Mouse (Mus musculus) heart, embryonic 12.5 days (tissue): ENCODE measurements around the gene Tnks2. TPM values are rescaled to one million over a fixed set of nuclear protein-coding genes. Genes with fewer than 3 reads are reported as not detected.
A peak's percentile ranks its signal among the peaks of the same experiment; 100 is the strongest.
"Not testable (repeated sequence)": the region's sequence is repeated elsewhere in the genome, so short reads cannot be mapped to it uniquely, and the experiment has no call there.

Experiments used
- ATAC-seq: fragments of 200-750 bp; cut with Nextera tagmentation; 2 replicates; pipeline ENCODE4 v1.8.0; 2017; ENCODE audit warnings: moderate TSS enrichment, moderate library complexity; ENCODE audit not compliant: insufficient number of reproducible peaks, low FRiP score
- H3K27ac ChIP-seq: fragments of 300-500 bp; sonication (generic); 2 replicates; pipeline ENCODE4 v1.5.1; 2016; ENCODE audit warnings: mild to moderate bottlenecking, moderate library complexity; ENCODE audit not compliant: poor library complexity, severe bottlenecking
- H3K27me3 ChIP-seq: fragments of 300-500 bp; sonication (generic); replicated peaks from 2 replicates; pipeline ENCODE4 v1.6.1; 2016; ENCODE audit warnings: mild to moderate bottlenecking, moderate library complexity
- H3K36me3 ChIP-seq: fragments of 300-500 bp; sonication (generic); 2 replicates; pipeline ENCODE4 v1.6.1; 2016; ENCODE audit warnings: mild to moderate bottlenecking, moderate library complexity
- H3K4me1 ChIP-seq: fragments of 300-500 bp; sonication (generic); replicated peaks from 2 replicates; pipeline ENCODE4 v1.6.1; 2016; ENCODE audit warnings: mild to moderate bottlenecking
- H3K4me2 ChIP-seq: fragments of 300-500 bp; sonication (generic); 2 replicates; pipeline ENCODE4 v1.6.1; 2016; ENCODE audit warnings: mild to moderate bottlenecking, moderate library complexity
- H3K4me3 ChIP-seq: fragments of 300-500 bp; sonication (generic); 2 replicates; pipeline ENCODE4 v1.5.1; 2016; ENCODE audit warnings: mild to moderate bottlenecking
- H3K9ac ChIP-seq: fragments of 300-500 bp; sonication (generic); 2 replicates; pipeline ENCODE4 v1.6.1; 2016; ENCODE audit warnings: mild to moderate bottlenecking, moderate library complexity
- H3K9me3 ChIP-seq: fragments of 300-500 bp; sonication (generic); replicated peaks from 2 replicates; pipeline ENCODE4 v1.6.1; 2016; ENCODE audit warnings: mild to moderate bottlenecking, moderate library complexity
- WGBS: fragments of 180-500 bp; shearing (Covaris S2); methylation state at CpG from one replicate; pipeline ENCODE4 v1.1.7; 2016; 5-methylcytosine and 5-hydroxymethylcytosine counted together
- polyA plus RNA-seq: library from polyadenylated mRNA; unstranded; fragments of >200 nt; fragmentation: Nextera tagmentation; extraction: Ambion mirVana; gene quantifications from 2 replicates; pipeline ENCODE4 v1.2.1, GENCODE M21; 2016

The Tnks2 gene
- polyA plus RNA-seq, 1 experiment from 2014 or later, result 81.3 TPM

DNA sequence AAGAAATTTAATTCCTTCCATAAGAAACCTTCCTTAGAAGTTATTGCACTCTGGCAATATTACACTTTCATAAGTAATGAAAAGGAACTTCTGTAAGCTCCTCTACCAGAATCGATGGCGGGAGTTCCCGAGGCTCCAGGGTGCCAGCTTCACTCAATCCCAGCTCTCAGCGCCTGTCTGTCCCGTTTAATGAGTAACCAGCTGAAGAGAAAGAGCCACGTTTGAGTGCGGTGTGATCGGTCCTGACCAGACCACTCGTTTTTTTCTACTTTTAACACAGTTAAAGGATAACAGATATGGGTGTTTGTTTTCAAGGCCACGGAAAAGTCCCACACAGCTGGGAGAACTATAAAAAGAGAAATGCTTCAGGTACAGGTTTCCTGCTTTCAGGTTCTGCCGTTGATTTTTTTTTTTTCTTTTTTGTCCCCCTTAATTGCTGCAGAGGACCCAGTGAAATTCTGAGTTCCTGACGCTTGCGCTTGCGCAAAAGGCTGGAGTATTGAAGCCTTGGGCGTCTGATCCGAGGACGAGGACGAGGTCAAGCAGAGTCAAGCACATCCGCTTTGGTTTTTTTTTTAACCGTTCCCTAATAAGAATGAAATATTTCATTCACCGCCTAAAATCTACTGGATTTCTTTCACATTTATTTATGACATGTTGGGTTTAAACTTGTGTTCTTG lies 25.5 kb upstream of the Tnks2 start:
- 0 out of 2 replicates have a peak, but pooled peaks cover 3% of the 10 kb centered on the region for H3K4me1 ChIP-seq
- ATAC-seq, result no peak
- H3K4me2 ChIP-seq, result 0 out of 2 replicates have a peak overlapping the region, but pooled peaks have one; percentile 7
- no peak overlapping the region for H3K9ac ChIP-seq
- WGBS, result 57% methylated on average over 21 of the region's 21 CpGs
- H3K4me3 ChIP-seq, result no peak overlapping the region
- H3K36me3 ChIP-seq, result no peaks in the 10 kb centered on the region
- no peaks in the 10 kb centered on the region for H3K27me3 ChIP-seq
- no peak overlapping the region for H3K27ac ChIP-seq
- no peaks in the 10 kb centered on the region for H3K9me3 ChIP-seq

DNA sequence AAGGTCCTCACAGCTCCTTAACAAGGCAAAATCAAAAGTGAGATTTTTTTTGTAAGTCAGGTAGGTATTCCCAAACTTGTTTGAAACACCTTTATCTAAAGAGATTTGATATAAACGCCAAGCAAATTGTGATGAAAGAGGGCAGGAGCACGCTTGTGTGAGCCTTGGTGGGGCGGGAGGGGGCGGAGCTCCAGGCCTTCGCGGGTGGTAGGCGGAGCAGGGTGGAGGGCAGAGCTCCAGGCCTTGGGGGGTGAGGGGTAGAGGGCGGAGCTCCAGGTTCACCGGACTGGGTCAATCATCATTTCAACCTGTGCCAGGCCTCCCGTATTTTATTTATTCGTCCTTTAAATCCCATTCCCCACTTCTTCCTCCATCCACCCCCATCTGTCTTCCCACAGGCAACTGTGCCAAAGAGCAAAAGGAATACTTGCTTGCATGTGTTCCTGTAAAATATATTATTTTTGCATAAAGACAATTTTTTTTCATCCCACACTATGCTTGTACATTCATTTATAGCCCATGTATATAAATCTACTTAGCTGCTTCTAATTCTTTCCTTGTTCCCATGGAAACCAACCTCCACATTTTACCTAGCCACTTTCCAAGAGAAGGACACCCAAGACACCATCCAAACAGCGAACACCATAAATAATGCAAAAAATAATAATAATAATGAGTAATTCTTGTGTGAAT lies 24.4 kb upstream of the Tnks2 start:
- Histone ChIP-seq H3K27me3 (no peaks in the 10 kb centered on the region), H3K27ac (no peak overlapping the region), H3K4me2 (no peak overlapping the region), H3K36me3 (no peaks in the 10 kb centered on the region), H3K9me3 (no peaks in the 10 kb centered on the region), H3K9ac (no peak overlapping the region), H3K4me1 (0 out of 2 replicates have a peak, but pooled peaks cover 3% of the 10 kb centered on the region), H3K4me3 (no peak overlapping the region)
- 39% methylated on average over 12 of the region's 12 CpGs for WGBS
- no peak for ATAC-seq

DNA sequence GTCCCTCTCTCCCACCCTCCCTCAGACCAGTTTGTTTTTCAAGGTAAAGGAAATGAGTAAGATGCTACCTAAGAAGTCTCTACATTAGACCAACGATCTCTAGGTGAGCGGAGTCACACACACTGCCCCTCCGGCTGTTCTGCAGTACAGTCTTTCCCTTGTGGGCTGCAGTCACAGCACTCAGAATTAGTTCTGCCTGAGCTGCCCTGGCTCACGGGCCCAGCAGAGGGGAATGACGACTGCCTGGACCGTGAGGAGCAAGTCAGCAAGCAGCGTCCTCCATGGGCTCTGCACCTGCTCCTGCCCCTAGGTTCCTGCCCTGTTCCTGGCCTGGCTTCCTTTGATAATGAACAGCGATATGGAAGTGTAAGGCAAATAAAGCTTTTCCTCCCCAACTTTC lies 22.0 kb upstream of the Tnks2 start:
- no peaks in the 10 kb centered on the region for H3K36me3 ChIP-seq
- peaks cover 8% of the 10 kb centered on the region; the same call in 1 of the 2 replicates for H3K4me1 ChIP-seq
- H3K4me2 ChIP-seq, result no peak overlapping the region
- no peak for ATAC-seq
- H3K4me3 ChIP-seq, result no peak overlapping the region
- H3K9ac ChIP-seq, result no peak overlapping the region
- H3K27me3 ChIP-seq, result no peaks in the 10 kb centered on the region
- H3K9me3 ChIP-seq, result no peaks in the 10 kb centered on the region
- no peak overlapping the region for H3K27ac ChIP-seq
- 43% methylated on average over 8 of the region's 8 CpGs for WGBS

DNA sequence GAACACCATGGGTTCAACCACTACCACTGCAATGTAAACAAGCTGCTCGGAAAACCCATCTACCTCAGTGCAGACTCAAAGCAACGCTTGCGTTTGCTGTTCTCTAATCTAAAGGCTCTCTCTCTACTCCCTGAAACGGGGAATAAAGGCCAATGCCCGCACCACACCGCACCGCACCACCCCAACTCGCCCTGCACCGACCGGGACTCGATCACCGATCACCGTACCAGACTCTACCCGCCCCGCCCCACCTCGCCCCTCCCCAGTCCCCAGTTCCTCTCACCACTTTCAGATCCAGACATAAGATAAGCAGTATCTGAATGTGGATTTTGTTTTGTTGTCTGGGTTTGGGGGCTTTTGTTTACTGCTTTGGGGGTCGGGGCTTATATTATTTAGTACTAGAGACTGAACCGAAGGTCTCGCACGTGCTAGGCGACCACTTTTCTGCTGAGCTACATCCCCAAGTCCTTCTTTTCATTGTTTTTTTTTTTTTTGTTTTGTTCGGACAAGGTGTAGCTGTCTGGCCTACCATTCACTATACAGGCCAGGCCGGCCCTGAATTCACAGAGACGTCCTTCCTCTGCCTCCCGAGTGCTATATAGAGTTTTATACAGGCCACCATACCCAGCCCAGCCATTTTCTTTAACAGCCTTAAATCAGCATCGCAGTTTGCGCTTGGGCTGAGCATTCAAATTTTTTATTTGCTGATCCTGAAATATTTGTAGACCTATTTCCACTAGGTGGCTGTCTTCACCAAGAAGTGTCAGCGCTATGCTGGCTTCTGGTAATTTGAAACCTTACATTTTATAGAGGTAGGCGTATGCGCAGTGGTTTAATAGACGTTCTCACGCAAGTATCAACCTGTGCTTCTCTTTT lies 18.4 kb upstream of the Tnks2 start:
- H3K4me2 ChIP-seq, result peak overlapping the region; percentile 68
- H3K36me3 ChIP-seq, result no peaks in the 10 kb centered on the region
- peak overlapping the region; percentile 31 for H3K4me3 ChIP-seq
- WGBS, result 10% methylated on average over 32 of the region's 32 CpGs
- ATAC-seq, result no peak
- no peaks in the 10 kb centered on the region for H3K9me3 ChIP-seq
- H3K4me1 ChIP-seq, result peaks cover 17% of the 10 kb centered on the region; the same call in 1 of the 2 replicates
- H3K9ac ChIP-seq, result peak overlapping the region; percentile 59
- no peak overlapping the region for H3K27ac ChIP-seq
- no peaks in the 10 kb centered on the region for H3K27me3 ChIP-seq

DNA sequence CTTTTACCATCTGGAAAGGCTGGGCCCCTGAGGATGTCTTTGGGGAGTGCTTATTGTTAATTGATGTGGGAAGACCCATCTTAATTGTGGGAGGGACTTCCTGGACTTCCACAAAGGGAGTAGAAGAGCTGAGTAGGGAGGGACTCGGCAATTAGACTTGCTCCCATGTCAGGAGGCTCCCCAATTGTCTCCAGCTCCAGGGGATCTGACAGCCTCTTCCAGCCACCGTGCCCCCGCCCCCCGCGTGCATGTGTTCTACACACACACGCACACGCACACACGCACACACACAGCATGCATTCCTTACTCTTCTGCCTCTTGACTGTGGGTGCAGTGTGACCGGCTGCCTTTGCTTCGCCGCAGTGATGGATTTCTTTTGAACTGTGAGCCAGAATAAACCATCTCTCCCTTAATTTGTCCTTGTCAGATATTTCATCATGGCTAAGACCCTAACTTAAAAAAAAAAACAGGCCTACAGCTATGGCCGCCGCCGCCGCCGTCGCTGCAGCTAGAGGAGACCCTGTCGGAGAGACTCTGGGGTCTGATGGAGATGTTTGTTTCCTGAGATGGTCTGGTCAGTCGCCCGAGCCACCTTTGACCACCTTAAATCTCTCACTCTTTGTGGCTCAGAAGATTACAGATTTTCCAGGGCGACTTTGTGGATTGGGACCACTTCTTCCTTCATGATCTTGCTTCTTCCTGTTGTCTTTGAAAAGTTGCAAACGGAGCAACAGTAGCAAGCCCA lies 15.7 kb upstream of the Tnks2 start:
- Histone ChIP-seq H3K27me3 (no peaks in the 10 kb centered on the region), H3K27ac (peak overlapping the region; percentile 41), H3K4me2 (peak overlapping the region; percentile 82), H3K36me3 (no peaks in the 10 kb centered on the region), H3K9ac (peak overlapping the region; percentile 67), H3K4me1 (peaks cover 17% of the 10 kb centered on the region; the same call in 1 of the 2 replicates), H3K4me3 (peak overlapping the region; percentile 57), H3K9me3 (no peaks in the 10 kb centered on the region)
- 6% methylated on average over 22 of the region's 22 CpGs for WGBS
- peak; percentile 51; the same call in 1 of the 2 replicates for ATAC-seq

DNA sequence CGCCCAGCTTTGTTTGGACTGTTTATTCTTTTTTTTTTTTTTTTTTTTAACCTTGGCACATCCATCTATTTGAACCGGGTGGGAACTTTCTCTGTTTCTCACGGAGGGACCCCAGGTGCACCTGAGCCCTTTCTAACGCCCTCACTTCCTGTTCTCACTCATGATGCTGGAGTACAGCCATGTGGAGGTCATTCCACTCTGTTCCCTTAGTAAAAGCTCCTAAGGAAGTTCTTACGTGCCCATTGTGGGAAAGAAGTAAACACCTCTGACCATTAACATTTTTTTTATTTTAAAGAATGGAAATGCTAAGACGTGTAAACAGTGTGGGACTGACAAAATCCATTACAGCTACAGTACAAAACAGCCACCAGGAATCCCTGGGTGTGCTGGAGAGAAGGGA lies 14.8 kb upstream of the Tnks2 start:
- Histone ChIP-seq H3K27ac (no peak overlapping the region), H3K36me3 (no peaks in the 10 kb centered on the region)

DNA sequence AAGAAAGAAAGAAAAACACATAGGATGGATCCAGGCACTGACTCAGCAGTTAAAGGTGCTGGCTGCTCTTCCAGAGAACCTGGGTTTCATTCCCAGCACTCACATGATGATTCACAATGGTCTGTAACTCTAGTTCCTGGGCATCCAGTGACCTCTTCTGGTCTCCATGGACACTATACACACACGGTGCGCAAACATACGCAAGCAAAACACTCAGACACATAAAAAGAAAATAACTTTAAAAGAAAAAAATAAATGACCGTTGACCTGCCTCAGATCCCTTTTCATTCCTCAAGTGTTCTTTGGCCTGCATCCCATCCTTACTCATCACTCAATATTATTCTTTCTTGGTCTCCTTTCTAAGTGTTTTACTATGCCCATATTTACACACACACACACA lies 13.6 kb upstream of the Tnks2 start:
- no peak overlapping the region for H3K27ac ChIP-seq
- no peak overlapping the region for H3K4me2 ChIP-seq
- WGBS, result 85% methylated on average over 4 of the region's 4 CpGs
- H3K4me3 ChIP-seq, result no peak overlapping the region
- no peak overlapping the region for H3K9ac ChIP-seq
- H3K4me1 ChIP-seq, result peaks cover 13% of the 10 kb centered on the region; the same call in 1 of the 2 replicates
- no peaks in the 10 kb centered on the region for H3K36me3 ChIP-seq
- no peak for ATAC-seq
- H3K27me3 ChIP-seq, result no peaks in the 10 kb centered on the region
- no peaks in the 10 kb centered on the region for H3K9me3 ChIP-seq

More for the DNA sequence above, 14.8 kb upstream of the Tnks2 start:
- WGBS, result 76% methylated on average over 5 of the region's 6 CpGs
- H3K4me1 ChIP-seq, result peaks cover 17% of the 10 kb centered on the region; the same call in 1 of the 2 replicates
- H3K27me3 ChIP-seq, result no peaks in the 10 kb centered on the region
- H3K9me3 ChIP-seq, result no peaks in the 10 kb centered on the region
- H3K9ac ChIP-seq, result no peak overlapping the region
- H3K4me2 ChIP-seq, result no peak overlapping the region
- no peak for ATAC-seq
- H3K4me3 ChIP-seq, result no peak overlapping the region

DNA sequence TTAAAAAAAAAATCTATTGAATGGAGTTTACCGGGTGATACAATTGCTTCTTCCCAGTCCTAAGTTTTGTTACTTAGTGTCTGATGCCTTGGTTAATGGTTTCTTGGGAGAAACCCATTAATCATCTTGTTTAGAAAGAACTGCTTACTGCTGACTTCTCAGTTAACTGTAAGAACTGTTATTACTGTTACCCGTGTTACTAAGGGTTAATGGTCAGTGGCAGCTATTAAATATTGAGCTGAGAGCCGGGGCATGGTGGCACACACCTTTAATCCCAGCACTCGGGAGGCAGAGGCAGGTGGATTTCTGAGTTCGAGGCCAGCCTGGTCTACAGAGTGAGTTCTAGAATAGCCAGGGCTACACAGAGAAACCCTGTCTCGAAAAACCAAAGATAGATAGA lies 12.7 kb upstream of the Tnks2 start:
- H3K9me3 ChIP-seq, ATAC-seq, H3K4me1 ChIP-seq, H3K36me3 ChIP-seq, H3K27ac ChIP-seq, H3K27me3 ChIP-seq, H3K4me2 ChIP-seq, H3K9ac ChIP-seq, H3K4me3 ChIP-seq: not testable (repeated sequence)
- 75% methylated on average over 6 of the region's 6 CpGs for WGBS

DNA sequence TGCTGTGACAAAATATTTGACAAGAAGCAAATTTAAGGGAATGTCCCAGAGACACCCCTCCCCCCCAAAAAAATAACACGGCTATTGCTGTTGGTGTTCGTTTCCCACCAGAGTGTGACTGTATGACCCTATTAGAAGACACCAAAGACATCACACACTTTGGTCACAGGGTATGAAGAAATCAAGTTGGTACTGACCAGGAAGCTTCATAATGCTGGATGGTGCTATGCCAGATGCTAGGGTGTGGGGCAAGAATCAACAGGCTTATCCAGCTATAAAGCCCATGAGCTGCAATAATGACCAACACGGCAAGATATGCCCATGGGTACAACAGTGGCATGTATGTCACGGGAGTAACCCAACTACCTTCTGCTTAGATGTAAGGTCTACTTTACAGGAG lies 11.3 kb upstream of the Tnks2 start:
- H3K9ac ChIP-seq, result no peak overlapping the region
- no peak overlapping the region for H3K4me2 ChIP-seq
- no peak overlapping the region for H3K4me3 ChIP-seq
- 82% methylated on average over 4 of the region's 4 CpGs for WGBS
- 0 out of 2 replicates have a peak, but pooled peaks cover 9% of the 10 kb centered on the region for H3K4me1 ChIP-seq
- no peaks in the 10 kb centered on the region for H3K27me3 ChIP-seq
- H3K9me3 ChIP-seq, result no peaks in the 10 kb centered on the region
- no peaks in the 10 kb centered on the region for H3K36me3 ChIP-seq
- no peak for ATAC-seq
- no peak overlapping the region for H3K27ac ChIP-seq

DNA sequence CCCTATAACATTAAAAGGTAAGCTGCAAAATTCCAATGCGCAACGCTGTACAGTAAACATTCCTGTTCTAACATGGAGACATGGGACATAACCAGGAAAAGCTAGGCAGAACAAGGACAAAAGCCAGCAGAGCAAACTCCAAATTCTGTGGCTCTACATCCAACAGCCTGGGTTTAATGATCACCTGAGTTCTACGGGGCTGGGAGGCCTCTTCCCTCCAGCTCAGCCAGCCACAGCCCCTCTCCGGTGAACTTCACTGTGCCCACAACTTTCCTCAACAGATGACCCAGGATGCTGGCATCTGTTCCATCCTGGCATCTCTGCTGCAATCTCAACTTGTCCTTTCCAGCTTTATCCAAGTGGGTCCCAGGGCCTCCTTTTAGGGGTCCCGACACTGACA lies 6.4 kb upstream of the Tnks2 start:
- Histone ChIP-seq H3K4me3 (no peak overlapping the region), H3K36me3 (no peaks in the 10 kb centered on the region), H3K9me3 (no peaks in the 10 kb centered on the region), H3K9ac (no peak overlapping the region), H3K4me1 (no peaks in the 10 kb centered on the region), H3K4me2 (no peak overlapping the region), H3K27me3 (no peaks in the 10 kb centered on the region), H3K27ac (no peak overlapping the region)
- WGBS, result 90% methylated on average over 5 of the region's 5 CpGs
- ATAC-seq, result no peak
